Mouse (Mus musculus): Measurements from ENCODE around the gene Slc7a6.
A peak's percentile ranks its signal among the peaks of the same experiment; 100 is the strongest.
"Not testable (repeated sequence)": the region's sequence is repeated elsewhere in the genome, so short reads cannot be mapped to it uniquely, and the experiment has no call there.

Gene Slc7a6

GRCm38 (mm10) chr8:106189162-106189561 lies 20.5 kb downstream of the Slc7a6 start:
- no peak for DNase-seq (ENCODE audit: low spot score in 2 of 2)

DNA sequence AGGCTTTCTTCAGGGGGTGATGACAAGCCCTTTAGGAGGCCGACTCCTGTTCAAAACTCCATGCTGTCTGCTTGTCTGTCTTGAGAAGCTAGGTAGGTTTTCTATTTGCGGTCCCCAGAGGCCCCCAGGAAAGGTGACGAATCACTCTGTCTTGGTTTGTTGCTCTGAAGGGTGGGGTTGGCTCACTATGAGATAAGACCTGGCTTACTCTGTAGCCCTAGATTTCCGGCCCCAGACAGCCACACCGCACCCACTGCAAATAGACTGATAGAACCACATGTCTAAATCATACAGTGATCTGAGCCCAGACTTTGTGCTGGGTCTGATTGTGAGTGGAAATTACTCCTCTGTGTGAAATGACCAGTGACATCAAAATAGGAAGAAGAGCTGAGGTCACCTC lies 23.0 kb downstream of the Slc7a6 start:
- DNase-seq (ENCODE audit: low spot score in 2 of 2): no peak

DNA sequence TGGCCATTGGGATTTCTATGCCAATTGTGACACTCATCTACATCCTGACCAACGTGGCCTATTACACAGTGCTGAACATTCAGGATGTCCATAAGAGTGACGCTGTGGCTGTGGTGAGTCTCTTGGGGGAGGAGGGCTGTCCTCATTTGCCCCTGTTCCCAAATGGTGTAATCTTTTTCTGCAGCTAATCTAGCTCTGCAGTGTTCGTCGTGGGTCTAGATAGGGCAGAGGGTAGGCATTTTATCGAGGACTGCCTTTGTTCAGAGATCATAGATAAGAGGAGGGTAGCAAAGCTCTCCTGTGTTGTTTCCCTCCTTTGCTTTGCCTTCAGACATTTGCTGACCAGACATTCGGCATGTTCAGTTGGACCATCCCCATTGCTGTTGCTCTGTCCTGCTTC lies 24.5 kb downstream of the Slc7a6 start:
- DNase-seq (ENCODE audit: low spot score in 2 of 2): no peak

DNA sequence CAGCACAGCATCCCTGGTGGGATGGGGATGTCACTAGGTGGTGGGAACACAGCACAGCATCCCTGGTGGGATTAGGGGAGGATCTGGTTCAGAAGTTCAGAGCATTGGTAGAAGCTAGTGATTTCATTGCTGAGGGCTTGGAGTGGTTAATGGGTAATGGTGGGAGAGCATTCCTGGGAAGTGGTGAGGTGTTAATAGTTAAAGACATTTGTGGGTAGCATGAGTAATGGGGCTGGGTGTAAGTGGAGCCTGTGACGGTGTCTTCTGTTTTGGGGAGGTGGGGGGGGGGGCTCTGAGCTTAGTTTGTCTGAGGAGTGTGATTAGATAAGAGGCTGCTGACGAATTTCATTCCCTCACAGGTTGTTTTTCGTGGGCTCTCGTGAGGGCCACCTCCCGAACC lies 25.4 kb downstream of the Slc7a6 start:
- no peak for DNase-seq (ENCODE audit: low spot score in 2 of 2)

- peak; percentile 22 to 42 for DNase-seq (ENCODE audit: low spot score in 2 of 2)
These were observed 30.1 kb downstream of the Slc7a6 start for GRCm38 (mm10) chr8:106198741-106199140.

GRCm38 (mm10) chr8:106199596-106199995 lies 30.9 kb downstream of the Slc7a6 start:
- DNase-seq (ENCODE audit: low spot score in 2 of 2): not testable (repeated sequence)

GRCm38 (mm10) chr8:106210035-106210731 lies 41.5 kb downstream of the Slc7a6 start:
- DNase-seq (ENCODE audit: low spot score in 2 of 2): peak; percentile 7 to 8

DNA sequence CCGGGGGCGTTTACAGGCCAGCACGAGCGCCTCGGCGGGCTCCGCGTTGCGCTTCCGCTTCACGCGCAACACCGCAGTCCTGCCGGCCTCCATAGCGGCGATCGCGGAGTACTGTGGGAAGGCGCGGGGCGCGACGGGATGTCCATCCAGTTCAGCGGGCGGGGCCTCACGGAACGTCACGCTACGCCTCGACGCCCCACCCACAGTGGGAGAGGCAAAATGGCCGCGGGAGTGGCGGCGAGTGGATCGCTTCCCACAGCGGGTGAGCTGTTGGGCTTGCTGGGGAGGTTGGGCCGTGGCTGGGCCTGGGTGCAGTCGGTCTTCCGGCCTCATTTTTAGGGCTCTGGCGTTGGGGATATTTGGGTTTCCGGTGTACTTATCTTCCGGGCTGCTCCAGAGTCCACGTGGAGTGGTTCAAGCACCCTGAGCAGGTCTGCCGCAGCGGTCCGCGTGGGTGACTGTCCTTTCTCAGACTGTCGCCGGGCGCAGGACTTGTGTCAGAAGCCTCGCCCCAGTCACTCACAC lies 42.2 kb downstream of the Slc7a6 start, which contains the start of the genes Slc7a6os and Prmt7:
Slc7a6os (minus strand) TSS at position 115 of the 525 bp plus-strand sequence.
Prmt7 (plus strand) TSS at position 116 of the 525 bp plus-strand sequence.
- DNase-seq (ENCODE audit: low spot score in 2 of 2): peak; percentile 89 to 90

GRCm38 (mm10) chr8:106211421-106211820 lies 42.8 kb downstream of the Slc7a6 start:
- no peak for DNase-seq (ENCODE audit: low spot score in 2 of 2)

DNA sequence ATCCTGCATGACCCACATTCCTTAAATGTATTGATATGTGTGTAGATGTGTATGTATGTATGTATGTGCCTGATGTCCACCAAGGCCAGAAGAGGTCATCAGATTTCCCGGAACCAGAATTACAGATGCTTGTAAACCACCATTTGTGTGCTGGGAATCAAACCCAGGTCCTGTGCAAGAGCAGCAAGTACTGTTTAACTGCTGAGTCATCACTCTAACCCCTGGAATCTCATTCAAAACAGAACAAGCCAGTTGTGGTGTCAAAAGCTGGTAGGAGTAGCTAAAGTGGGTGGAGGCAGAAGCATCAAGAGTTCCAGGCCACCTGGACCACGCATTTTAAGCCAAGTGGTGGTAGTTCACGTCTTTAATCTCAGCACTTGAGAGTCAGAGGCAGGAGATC lies 45.3 kb downstream of the Slc7a6 start:
- DNase-seq (ENCODE audit: low spot score in 2 of 2): no peak

- no peak for DNase-seq (ENCODE audit: low spot score in 2 of 2)
These were observed 51.0 kb downstream of the Slc7a6 start for GRCm38 (mm10) chr8:106219620-106220019.

- DNase-seq (ENCODE audit: low spot score in 2 of 2): peak; percentile 14 to 33
These were observed 57.9 kb downstream of the Slc7a6 start for GRCm38 (mm10) chr8:106226589-106226988.

DNA sequence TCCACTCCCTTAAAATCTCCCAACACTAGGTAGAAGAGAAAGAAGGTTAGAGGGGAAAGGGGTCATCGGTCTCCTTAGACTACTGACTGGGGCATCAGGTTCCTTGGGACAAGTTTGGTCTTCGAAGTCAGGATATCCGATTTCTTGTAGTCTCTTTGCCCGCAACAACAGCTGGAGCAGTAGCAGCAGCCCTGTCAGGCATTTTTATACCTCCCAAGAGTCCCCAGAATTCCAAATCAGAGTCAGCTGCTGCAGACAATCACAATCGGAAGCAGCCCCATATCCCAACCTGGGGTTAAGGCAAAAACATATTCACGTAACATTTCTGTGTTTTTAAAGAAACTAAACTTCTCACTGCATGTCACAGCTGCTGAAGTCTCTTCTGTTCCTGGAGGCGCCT lies 62.9 kb downstream of the Slc7a6 start:
- DNase-seq (ENCODE audit: low spot score in 2 of 2): no peak

GRCm38 (mm10) chr8:106232751-106233150 lies 64.1 kb downstream of the Slc7a6 start:
- DNase-seq (ENCODE audit: low spot score in 2 of 2): no peak

DNA sequence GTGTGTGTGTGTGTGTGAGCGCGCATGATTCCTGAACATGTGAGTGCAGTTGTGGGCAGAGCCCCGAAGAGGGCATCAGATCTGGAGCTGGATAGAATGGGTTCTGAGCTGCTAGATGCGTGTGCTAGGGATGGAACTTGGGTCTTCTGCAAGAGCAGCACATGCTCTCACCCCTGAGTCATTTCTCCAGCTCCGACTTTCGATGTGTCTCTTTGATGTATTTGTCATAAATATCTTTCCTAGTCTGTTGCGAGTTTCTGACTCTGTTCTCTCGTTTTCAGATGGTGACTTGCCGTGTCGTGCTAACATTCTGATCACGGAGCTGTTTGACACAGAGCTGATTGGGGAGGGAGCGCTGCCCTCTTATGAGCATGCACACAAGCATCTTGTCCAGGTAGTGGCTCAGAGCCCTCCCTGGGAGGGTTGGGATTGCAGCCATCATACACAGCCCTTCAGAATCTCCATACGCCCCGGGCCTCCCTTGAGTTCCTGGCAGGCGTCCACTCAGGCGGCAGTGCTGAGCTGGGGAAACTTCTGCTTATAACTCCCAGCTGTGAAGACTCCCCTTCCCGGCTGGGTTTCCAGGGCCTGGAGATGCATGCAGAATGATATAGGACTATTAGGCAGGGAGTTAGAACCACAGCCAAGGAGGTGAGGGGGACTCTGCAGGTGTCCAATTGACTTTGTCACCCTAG lies 66.1 kb downstream of the Slc7a6 start:
- DNase-seq (ENCODE audit: low spot score in 2 of 2): no peak

- DNase-seq (ENCODE audit: low spot score in 2 of 2): no peak
These were observed 68.4 kb downstream of the Slc7a6 start for GRCm38 (mm10) chr8:106237106-106237505.
